Comparison of ENCODE assay signal across 18 mouse cellular contexts in genomic region chr2:128169486-128169885, GRCm38 (mm10). TPM values are rescaled to one million over a fixed set of nuclear protein-coding genes. Genes with fewer than 3 reads are reported as not detected.
A peak's percentile ranks its signal among the peaks of the same experiment; 100 is the strongest.
DNase-seq lines count a peak whose midpoint lies in the region; ATAC-seq lines count a peak whose summit lies in the region.
"Had no signal": no experiment of that assay in that cellular context is flagged by ENCODE, and none has a peak within 500 bp of the region (broad histone marks: within the 10 kb centered on the region; RNA-seq: fewer than 3 reads in every experiment).

No protein-coding gene starts in this region.

- H3K9me3 ChIP-seq in liver, embryonic 15.5 days (replicated peaks) = no peaks in the 10 kb centered on the region
- no peaks in the 10 kb centered on the region for H3K9me3 ChIP-seq in liver, embryonic 11.5 days (ENCODE audit: control insufficient read depth, low read length)
- H3K9me3 ChIP-seq: embryonic facial prominence, embryonic 13.5 days; embryonic facial prominence, embryonic 15.5 days; forebrain, embryonic 10.5 days; forebrain, embryonic 12.5 days had no signal

- 0 out of 2 replicates have a peak overlapping the region, but pooled peaks have one; percentile 5 for H3K4me2 ChIP-seq in liver, embryonic 15.5 days
- H3K4me2 ChIP-seq in liver, embryonic 11.5 days = no peak overlapping the region
- H3K4me2 ChIP-seq: embryonic facial prominence, embryonic 13.5 days; embryonic facial prominence, embryonic 15.5 days; forebrain, embryonic 12.5 days had no signal

- DNase-seq in adrenal gland, postnatal 10 days = peak; percentile 22
- no peak for DNase-seq in adrenal gland, postnatal 36 days
- no peak for DNase-seq in liver, embryonic 11.5 days (ENCODE audit: low spot score)
- DNase-seq: adrenal gland, adult 8-10 months; adrenal gland, postnatal 25 days; cerebellum, adult 11 months; cerebellum, adult 18-20 months; cerebellum, adult 8-10 months; cerebellum, adult 9-11 months; cerebellum, postnatal 36 days; embryo, embryonic 11 days had no signal

- no peaks in the 10 kb centered on the region for H3K36me3 ChIP-seq in liver, embryonic 15.5 days (replicated peaks)
- H3K36me3 ChIP-seq in liver, embryonic 11.5 days (ENCODE audit: control insufficient read depth, insufficient read depth, low read length) = no peaks in the 10 kb centered on the region
- H3K36me3 ChIP-seq: embryonic facial prominence, embryonic 13.5 days; embryonic facial prominence, embryonic 15.5 days; forebrain, embryonic 10.5 days; forebrain, embryonic 12.5 days had no signal

- no peak overlapping the region for H3K9ac ChIP-seq in liver, embryonic 15.5 days
- no peak overlapping the region for H3K9ac ChIP-seq in liver, embryonic 11.5 days (ENCODE audit: low read depth, low read length)
- H3K9ac ChIP-seq: embryonic facial prominence, embryonic 13.5 days; embryonic facial prominence, embryonic 15.5 days; forebrain, embryonic 12.5 days had no signal

- peaks cover 51% of the 10 kb centered on the region for H3K4me1 ChIP-seq in liver, embryonic 15.5 days (replicated peaks)
- H3K4me1 ChIP-seq in liver, embryonic 11.5 days (replicated peaks; ENCODE audit: control insufficient read depth, insufficient read depth, low read length) = peaks cover 10% of the 10 kb centered on the region
- H3K4me1 ChIP-seq: embryonic facial prominence, embryonic 13.5 days; embryonic facial prominence, embryonic 15.5 days had no signal

- H3K4me3 ChIP-seq in liver, embryonic 15.5 days (replicated peaks) = no peak overlapping the region
- no peak overlapping the region for H3K4me3 ChIP-seq in liver, embryonic 11.5 days (ENCODE audit: low read depth, low read length)
- H3K4me3 ChIP-seq: embryonic facial prominence, embryonic 13.5 days; embryonic facial prominence, embryonic 15.5 days; erythroblast, embryonic 14.5 days; forebrain, embryonic 10.5 days; forebrain, embryonic 12.5 days had no signal

- ATAC-seq in liver, embryonic 15.5 days (ENCODE audit: insufficient read depth) = no peak
- no peak for ATAC-seq in liver, embryonic 11.5 days (replicated peaks; ENCODE audit: low FRiP score)
- ATAC-seq: forebrain, embryonic 14.5 days had no signal

- H3K27ac ChIP-seq in liver, embryonic 15.5 days (replicated peaks) = no peak overlapping the region
- H3K27ac ChIP-seq in liver, embryonic 11.5 days (ENCODE audit: low read depth, low read length) = no peak overlapping the region
- H3K27ac ChIP-seq: embryonic facial prominence, embryonic 13.5 days; embryonic facial prominence, embryonic 15.5 days; forebrain, embryonic 10.5 days; forebrain, embryonic 12.5 days had no signal

- WGBS in liver, embryonic 15.5 days (ENCODE audit: insufficient replicate concordance) = 61% methylated on average over 5 of the region's 5 CpGs
- WGBS in liver, embryonic 11.5 days = 78% methylated on average over 5 of the region's 5 CpGs

- H3K27me3 ChIP-seq in liver, embryonic 15.5 days = no peaks in the 10 kb centered on the region
- no peaks in the 10 kb centered on the region for H3K27me3 ChIP-seq in liver, embryonic 11.5 days (replicated peaks; ENCODE audit: control insufficient read depth, insufficient read depth, low read length)
- H3K27me3 ChIP-seq: embryonic facial prominence, embryonic 13.5 days; embryonic facial prominence, embryonic 15.5 days; forebrain, embryonic 12.5 days had no signal

RNA-seq across cellular contexts. Expression of gene Bcl2l11, which starts 43.6 kb away (rescaled TPM):
- 10 to 100 TPM; 24.4 to 34.9 TPM for total RNA-seq in adrenal gland, postnatal 10 days (2021)
- 10 to 100 TPM; 28.0 to 51.3 TPM for total RNA-seq in adrenal gland, postnatal 36 days (2021)
- polyA plus RNA-seq in liver, embryonic 15.5 days (2015; fragmentation: Nextera tagmentation; extraction: Ambion mirVana) = 4.9 and 6.1 TPM in 2 replicates
- polyA plus RNA-seq in liver, embryonic 11.5 days (2014; fragmentation: Nextera tagmentation; extraction: Ambion mirVana) = 15.1 and 15.3 TPM in 2 replicates
